Mouse (Mus musculus): ENCODE results near the gene Eppin. TPM values are rescaled to one million over a fixed set of nuclear protein-coding genes. Genes with fewer than 3 reads are reported as not detected.

Eppin gene
- polyA plus RNA-seq, 1 experiment: not detected

DNA sequence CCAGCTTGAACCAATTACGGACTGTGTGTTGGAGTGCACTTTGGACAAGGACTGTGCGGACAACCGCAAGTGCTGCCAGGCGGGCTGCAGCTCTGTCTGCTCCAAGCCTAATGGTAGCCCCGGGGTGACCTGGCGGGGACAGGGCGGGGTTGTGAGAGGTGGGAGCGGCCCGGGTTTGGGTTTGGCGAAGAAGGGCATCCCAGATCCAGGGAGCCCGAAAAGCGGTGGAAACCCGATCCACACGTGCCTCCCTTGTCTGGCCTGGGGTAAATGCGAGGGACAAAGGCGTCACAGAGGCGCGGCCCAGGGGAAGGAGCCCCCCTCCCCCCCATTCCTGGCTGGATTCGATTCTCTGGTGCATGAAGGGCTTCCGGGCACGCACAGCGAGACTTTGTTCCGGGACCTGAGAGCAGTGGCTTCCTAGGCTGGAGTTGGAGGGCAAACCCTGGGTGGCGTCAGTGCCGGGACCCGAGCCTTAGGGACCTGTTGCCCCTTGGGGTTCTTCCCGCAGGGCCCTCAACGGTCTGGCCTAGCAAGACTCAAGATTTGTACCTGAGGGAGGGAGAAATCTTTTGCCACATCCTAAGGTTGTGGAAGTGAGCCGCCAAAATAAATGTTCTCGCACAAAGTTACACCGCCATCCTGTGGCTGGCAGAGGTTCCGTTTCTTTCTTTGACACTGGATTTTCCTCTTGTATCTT is 29.9 kb downstream of the Eppin start:
- H3K27me3 ChIP-seq (ENCODE audit: control insufficient read depth): peaks cover 37% of the 10 kb centered on the region
- no peaks in the 10 kb centered on the region for H3K4me1 ChIP-seq (ENCODE audit: control insufficient read depth)
- no peaks in the 10 kb centered on the region for H3K36me3 ChIP-seq (ENCODE audit: control insufficient read depth)
- H3K9me3 ChIP-seq (ENCODE audit: control insufficient read depth, low read length): no peaks in the 10 kb centered on the region
- H3K4me3 ChIP-seq (replicated peaks): no peak overlapping the region
- no peak for TF ChIP-seq TAL1 (IDR thresholded peaks at IDR 0.05; ENCODE audit: low read length)
- no peak for TF ChIP-seq GATA1 (IDR thresholded peaks at IDR 0.05; ENCODE audit: low read length)

DNA sequence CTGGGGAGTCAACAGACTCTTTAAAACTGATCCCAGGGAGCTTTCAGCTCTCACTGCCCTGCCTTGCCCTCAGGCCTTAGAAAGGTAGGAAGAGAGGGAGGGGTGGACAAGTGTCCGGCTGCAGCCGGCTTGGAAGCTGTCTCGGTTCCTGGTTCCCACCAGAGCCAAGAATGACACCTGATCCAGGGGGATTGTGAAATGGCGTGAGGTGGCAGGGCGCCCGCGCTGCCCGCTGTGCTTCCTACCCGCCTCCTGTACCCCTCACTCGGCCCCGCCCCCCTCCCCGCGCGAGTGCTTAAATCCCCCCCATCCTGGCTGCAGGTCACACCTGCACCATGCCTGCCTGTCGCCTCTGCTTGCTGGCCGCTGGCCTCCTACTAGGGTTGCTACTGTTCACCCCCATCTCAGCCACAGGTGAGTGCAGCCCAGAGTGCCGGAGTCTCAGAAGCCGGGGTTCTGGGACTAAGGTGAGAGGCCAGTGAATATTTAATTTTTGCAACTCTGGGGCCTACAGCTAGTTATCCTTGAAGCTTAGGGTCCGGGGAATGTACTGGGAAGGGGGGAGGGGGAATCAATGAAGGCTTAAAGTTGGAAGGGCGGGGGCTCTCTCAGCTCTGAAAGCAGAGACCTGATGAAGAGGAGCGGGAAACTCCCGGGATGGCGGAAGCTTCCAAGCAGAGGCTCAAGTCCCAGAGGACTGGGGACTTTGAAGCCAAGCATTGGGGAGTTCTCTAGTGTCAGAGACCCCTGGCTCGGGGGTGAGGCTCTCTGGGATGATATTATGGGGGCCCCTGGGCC is 30.8 kb downstream of the Eppin start, which contains the start of gene Wfdc2:
TSS of gene Wfdc2 (plus strand) at position 23 of the 798 bp plus-strand sequence.
- Histone ChIP-seq H3K36me3 (ENCODE audit: control insufficient read depth) (no peaks in the 10 kb centered on the region), H3K9me3 (ENCODE audit: control insufficient read depth, low read length) (no peaks in the 10 kb centered on the region), H3K27me3 (ENCODE audit: control insufficient read depth) (peaks cover 37% of the 10 kb centered on the region), H3K4me1 (ENCODE audit: control insufficient read depth) (no peaks in the 10 kb centered on the region), H3K4me3 (replicated peaks) (no peak within 1 kb of the TSS)
- TF ChIP-seq TAL1 (IDR thresholded peaks at IDR 0.05; ENCODE audit: low read length) (no peak), GATA1 (IDR thresholded peaks at IDR 0.05; ENCODE audit: low read length) (no peak)

GRCm38 (mm10) chr2:164560106-164560505 is 33.3 kb downstream of the Eppin start:
- H3K36me3 ChIP-seq (ENCODE audit: control insufficient read depth): no peaks in the 10 kb centered on the region
- no peak overlapping the region for H3K4me3 ChIP-seq (replicated peaks)
- no peak for TF ChIP-seq TAL1 (IDR thresholded peaks at IDR 0.05; ENCODE audit: low read length)
- TF ChIP-seq GATA1 (IDR thresholded peaks at IDR 0.05; ENCODE audit: low read length): no peak
- no peaks in the 10 kb centered on the region for H3K4me1 ChIP-seq (ENCODE audit: control insufficient read depth)
- H3K9me3 ChIP-seq (ENCODE audit: control insufficient read depth, low read length): no peaks in the 10 kb centered on the region
- peaks cover 37% of the 10 kb centered on the region for H3K27me3 ChIP-seq (ENCODE audit: control insufficient read depth)

DNA sequence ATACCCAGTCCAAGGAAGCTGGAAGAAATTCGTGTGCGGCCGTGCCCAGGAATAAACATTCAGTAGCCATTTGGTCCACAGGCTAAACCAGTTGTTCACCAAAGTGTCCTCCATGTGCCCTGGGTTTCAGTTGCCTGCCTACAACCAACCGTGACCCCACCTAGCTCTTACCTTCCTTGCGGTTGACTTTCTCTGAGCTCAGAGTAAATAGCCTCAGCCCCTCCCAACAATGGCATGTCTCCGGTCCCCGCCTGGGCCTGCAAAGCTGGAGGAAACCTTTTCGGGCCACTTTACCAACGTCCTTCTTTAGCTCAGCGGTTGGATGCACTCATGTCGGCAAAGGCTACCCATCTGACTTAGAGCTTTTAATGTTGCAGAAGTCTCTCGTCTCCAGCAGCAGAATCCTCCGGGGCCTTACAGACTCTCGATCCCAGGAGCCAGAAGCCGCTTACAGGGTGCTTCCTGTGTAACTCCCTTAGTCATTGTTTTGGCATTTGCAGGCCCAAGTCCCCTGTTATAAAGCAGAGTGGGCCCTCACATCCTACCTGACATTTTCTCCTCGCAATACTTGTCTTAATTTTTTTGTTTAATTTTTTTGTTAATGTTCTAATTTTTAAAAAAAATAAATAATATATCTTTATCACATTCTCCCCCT is 34.3 kb downstream of the Eppin start:
- no peak overlapping the region for H3K4me3 ChIP-seq (replicated peaks)
- no peaks in the 10 kb centered on the region for H3K36me3 ChIP-seq (ENCODE audit: control insufficient read depth)
- H3K27me3 ChIP-seq (ENCODE audit: control insufficient read depth): peaks cover 28% of the 10 kb centered on the region
- no peaks in the 10 kb centered on the region for H3K4me1 ChIP-seq (ENCODE audit: control insufficient read depth)
- TF ChIP-seq TAL1 (IDR thresholded peaks at IDR 0.05; ENCODE audit: low read length): no peak
- no peak for TF ChIP-seq GATA1 (IDR thresholded peaks at IDR 0.05; ENCODE audit: low read length)
- no peaks in the 10 kb centered on the region for H3K9me3 ChIP-seq (ENCODE audit: control insufficient read depth, low read length)

DNA sequence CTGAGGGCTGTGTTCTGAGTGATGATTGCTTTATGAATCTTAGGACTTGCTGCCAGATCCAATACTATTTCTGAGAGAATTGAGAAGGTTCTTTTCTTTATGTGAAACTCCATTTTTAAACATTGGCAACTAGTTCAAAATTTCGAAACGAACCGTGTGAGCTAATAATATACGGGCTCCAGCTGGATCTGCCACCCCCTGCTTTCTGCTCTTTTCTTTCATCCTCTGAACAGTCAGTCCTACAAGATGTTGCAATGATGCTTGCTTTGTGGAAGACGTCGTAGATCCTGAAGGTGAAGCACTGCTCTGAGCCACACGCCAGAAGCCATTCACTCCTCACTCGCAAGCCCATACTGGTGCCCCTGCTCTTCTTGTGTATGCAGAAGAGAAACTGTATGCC is 35.0 kb downstream of the Eppin start:
- TF ChIP-seq TAL1 (IDR thresholded peaks at IDR 0.05; ENCODE audit: low read length) (no peak), GATA1 (IDR thresholded peaks at IDR 0.05; ENCODE audit: low read length) (no peak)
- peaks cover 21% of the 10 kb centered on the region for H3K27me3 ChIP-seq (ENCODE audit: control insufficient read depth)
- no peaks in the 10 kb centered on the region for H3K9me3 ChIP-seq (ENCODE audit: control insufficient read depth, low read length)
- H3K4me3 ChIP-seq (replicated peaks): no peak overlapping the region
- no peaks in the 10 kb centered on the region for H3K4me1 ChIP-seq (ENCODE audit: control insufficient read depth)
- no peaks in the 10 kb centered on the region for H3K36me3 ChIP-seq (ENCODE audit: control insufficient read depth)

- Histone ChIP-seq H3K4me1 (ENCODE audit: control insufficient read depth) (no peaks in the 10 kb centered on the region), H3K4me3 (replicated peaks) (no peak overlapping the region), H3K9me3 (ENCODE audit: control insufficient read depth, low read length) (no peaks in the 10 kb centered on the region), H3K36me3 (ENCODE audit: control insufficient read depth) (no peaks in the 10 kb centered on the region), H3K27me3 (ENCODE audit: control insufficient read depth) (no peaks in the 10 kb centered on the region)
- TF ChIP-seq GATA1 (IDR thresholded peaks at IDR 0.05; ENCODE audit: low read length) (no peak), TAL1 (IDR thresholded peaks at IDR 0.05; ENCODE audit: low read length) (no peak)
These were observed 41.9 kb downstream of the Eppin start for GRCm38 (mm10) chr2:164551502-164551901.

GRCm38 (mm10) chr2:164550895-164551269 is 42.5 kb downstream of the Eppin start:
- Histone ChIP-seq H3K36me3 (ENCODE audit: control insufficient read depth) (no peaks in the 10 kb centered on the region), H3K9me3 (ENCODE audit: control insufficient read depth, low read length) (no peaks in the 10 kb centered on the region), H3K27me3 (ENCODE audit: control insufficient read depth) (no peaks in the 10 kb centered on the region), H3K4me3 (replicated peaks) (no peak overlapping the region), H3K4me1 (ENCODE audit: control insufficient read depth) (no peaks in the 10 kb centered on the region)
- no peak for TF ChIP-seq TAL1 (IDR thresholded peaks at IDR 0.05; ENCODE audit: low read length)
- no peak for TF ChIP-seq GATA1 (IDR thresholded peaks at IDR 0.05; ENCODE audit: low read length)

- no peaks in the 10 kb centered on the region for H3K4me1 ChIP-seq (ENCODE audit: control insufficient read depth)
- H3K27me3 ChIP-seq (ENCODE audit: control insufficient read depth): no peaks in the 10 kb centered on the region
- TF ChIP-seq TAL1 (IDR thresholded peaks at IDR 0.05; ENCODE audit: low read length) (no peak), GATA1 (IDR thresholded peaks at IDR 0.05; ENCODE audit: low read length) (no peak)
- no peaks in the 10 kb centered on the region for H3K9me3 ChIP-seq (ENCODE audit: control insufficient read depth, low read length)
- no peak overlapping the region for H3K4me3 ChIP-seq (replicated peaks)
- H3K36me3 ChIP-seq (ENCODE audit: control insufficient read depth): no peaks in the 10 kb centered on the region
These were observed 43.2 kb downstream of the Eppin start for GRCm38 (mm10) chr2:164549963-164550894.

Measured in erythroblast, embryonic 14.5 days (primary cell).